In the genomic region with DNA sequence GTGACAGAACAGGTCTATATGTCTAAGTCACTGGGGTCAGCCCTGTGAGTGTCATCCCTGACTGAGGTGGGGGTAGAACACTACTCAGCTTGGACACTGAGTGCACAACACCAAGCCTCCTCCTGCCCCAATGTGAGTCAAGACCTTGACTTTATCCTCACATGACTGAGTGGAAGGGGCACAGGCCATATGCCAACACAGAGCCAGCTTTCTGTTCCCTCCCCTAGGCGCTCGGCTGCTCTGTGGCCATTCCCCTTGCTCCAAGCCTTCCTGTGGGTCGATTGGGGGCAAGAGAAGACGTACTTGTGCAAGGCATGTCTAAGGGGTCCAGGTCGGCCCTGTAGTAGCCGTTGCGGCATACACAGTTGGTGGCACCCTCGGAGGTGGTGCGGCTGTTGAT, we compare ENCODE assay signal across 25 mouse cellular contexts.
"Had no signal": no experiment of that assay in that cellular context is flagged by ENCODE, and none has a peak within 500 bp of the region (broad histone marks: within the 10 kb centered on the region; RNA-seq: fewer than 3 reads in every experiment).

No protein-coding gene starts in this region.

- H3K4me3 ChIP-seq: heart, adult 2 months; heart, embryonic 13.5 days; heart, embryonic 15.5 days; hindbrain, embryonic 12.5 days; hindbrain, embryonic 15.5 days; kidney, embryonic 15.5 days; limb, embryonic 10.5 days; limb, embryonic 12.5 days; liver, embryonic 13.5 days; liver, embryonic 15.5 days had no signal

- H3K36me3 ChIP-seq: heart, embryonic 15.5 days; liver, embryonic 13.5 days; liver, embryonic 15.5 days had no signal

- H3K9ac ChIP-seq: heart, embryonic 13.5 days; heart, embryonic 15.5 days; hindbrain, embryonic 12.5 days; hindbrain, embryonic 15.5 days; kidney, embryonic 15.5 days; limb, embryonic 12.5 days; liver, embryonic 13.5 days; liver, embryonic 15.5 days had no signal

- H3K4me2 ChIP-seq: heart, embryonic 11.5 days; heart, embryonic 13.5 days; heart, embryonic 15.5 days; hindbrain, embryonic 12.5 days; hindbrain, embryonic 15.5 days; kidney, embryonic 15.5 days; limb, embryonic 12.5 days; liver, embryonic 11.5 days; liver, embryonic 13.5 days; liver, embryonic 15.5 days had no signal

- H3K27ac ChIP-seq: heart, adult 2 months; heart, embryonic 13.5 days; heart, embryonic 15.5 days; hindbrain, embryonic 12.5 days; hindbrain, embryonic 15.5 days; hindbrain, postnatal 0 days; kidney, embryonic 15.5 days; kidney, postnatal 0 days; limb, embryonic 10.5 days; limb, embryonic 12.5 days; liver, embryonic 13.5 days; liver, embryonic 15.5 days had no signal

- H3K9me3 ChIP-seq: heart, embryonic 15.5 days; hindbrain, embryonic 15.5 days; kidney, embryonic 15.5 days; limb, embryonic 10.5 days; limb, embryonic 12.5 days; liver, embryonic 13.5 days; liver, embryonic 15.5 days had no signal

- H3K27me3 ChIP-seq: hindbrain, embryonic 12.5 days; hindbrain, embryonic 15.5 days; kidney, embryonic 15.5 days; limb, embryonic 12.5 days; liver, embryonic 13.5 days; liver, embryonic 15.5 days had no signal

- H3K4me1 ChIP-seq: heart, embryonic 13.5 days; heart, embryonic 15.5 days; liver, embryonic 13.5 days; liver, embryonic 15.5 days had no signal

- DNase-seq: gastrocnemius, postnatal 14 days; gastrocnemius, postnatal 36 days; heart, adult 11 months; heart, adult 2 months; heart, postnatal 14 days; heart, postnatal 36 days; kidney, adult 11 months; kidney, adult 2 months; kidney, adult 9 months; kidney, postnatal 36 days; layer of hippocampus, adult 9-11 months; liver; liver, embryonic 13.5 days had no signal

- ATAC-seq: hindbrain, postnatal 0 days had no signal
